Mouse (Mus musculus) regulatory T cell (primary cell): Measurements from ENCODE around the gene Eif3k.

ENCODE experiments used
- in situ Hi-C: fragments of 300-600 bp; cut with MboI, MseI; formaldehyde crosslinking; loops from one replicate; pipeline ENCODE4 v1.15.1; 2025; ENCODE audit warnings: high pct_unique_total_duplicates

Eif3k gene

DNA sequence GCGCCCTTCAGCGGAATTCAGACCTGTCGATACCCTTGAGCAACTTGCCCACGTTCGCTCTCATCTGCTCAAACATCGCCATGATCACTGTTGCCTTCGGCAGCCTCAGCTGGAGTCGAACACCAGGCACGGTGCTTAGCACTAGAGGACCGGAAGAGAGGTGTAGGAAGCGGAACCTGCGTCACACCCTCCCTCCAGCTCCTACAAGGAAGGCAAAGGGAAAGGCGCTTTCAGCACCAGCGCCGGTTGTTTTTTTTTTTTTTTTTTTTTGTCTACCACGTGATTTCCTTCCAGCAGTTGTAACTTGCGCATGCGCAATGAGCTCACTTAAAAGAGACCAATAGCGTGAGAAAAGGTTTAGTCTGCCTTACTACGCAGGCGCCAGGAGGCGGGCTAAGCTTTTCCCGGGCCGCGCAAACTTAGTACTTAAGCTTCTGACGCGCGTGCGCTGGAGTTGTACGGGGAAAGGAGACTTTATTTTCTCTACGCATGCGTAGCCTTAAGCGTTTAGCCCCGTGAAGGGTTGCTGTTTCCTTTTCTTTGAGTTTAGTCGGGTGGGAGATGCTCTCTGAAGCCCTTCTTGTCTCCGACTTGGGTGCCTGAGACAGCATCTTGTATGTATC, at the start of gene Eif3k, which contains the start of gene Map4k1:
TSS of gene Eif3k (minus strand) at position 214 of the 623 bp plus-strand sequence.
TSS of gene Map4k1 (plus strand) at position 400 of the 623 bp plus-strand sequence.
- in situ Hi-C loops, result no loop called here

DNA sequence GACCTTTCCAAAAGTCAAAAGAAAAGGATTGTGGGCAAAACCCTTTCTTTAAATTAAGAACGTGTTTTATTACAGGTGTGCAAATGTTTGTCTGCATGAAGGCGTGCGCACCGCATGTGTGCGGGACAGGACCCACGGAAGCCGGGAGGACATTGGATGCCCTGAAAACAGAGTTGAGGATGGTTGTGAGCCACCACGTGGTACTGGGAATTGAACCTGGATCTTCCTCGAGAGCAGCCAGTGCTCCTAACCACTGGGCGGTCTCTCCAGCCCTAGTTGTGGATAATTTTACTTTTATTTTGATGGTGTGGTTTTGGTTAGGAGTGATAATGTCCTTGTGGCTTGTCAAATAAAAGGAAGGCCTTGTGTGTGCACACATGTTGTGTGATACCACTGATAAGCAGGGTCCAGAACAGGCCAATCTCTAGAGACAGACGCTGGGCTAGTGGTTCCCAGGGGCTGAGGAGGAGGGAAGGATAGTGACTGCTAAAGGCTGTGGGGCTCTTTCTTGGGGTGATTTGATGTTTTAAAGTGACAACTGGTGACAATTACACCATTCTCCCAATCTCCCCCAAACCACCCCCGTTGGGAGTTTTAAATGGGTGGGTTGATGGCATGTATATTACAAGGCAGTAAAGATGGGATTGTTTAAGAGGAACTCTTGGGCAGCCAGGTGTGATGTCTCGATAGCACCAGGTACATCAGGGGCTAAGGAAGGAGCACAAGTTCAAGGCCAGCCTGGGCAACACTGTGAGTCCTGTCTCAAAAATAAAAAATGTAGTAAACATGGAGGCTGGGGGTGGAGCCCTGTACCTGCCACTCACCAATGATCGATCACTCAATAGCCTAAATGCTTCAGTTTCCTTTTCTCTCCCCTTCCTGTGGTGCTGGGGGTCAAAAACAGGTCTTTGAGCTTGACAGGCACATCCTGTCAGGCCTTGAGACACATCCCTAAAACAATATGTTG, 48.3 kb upstream of the Eif3k start:
- in situ Hi-C loops, result loop anchor here (5.0 kb wide), 1 partner anchor 43 kb away; no protein-coding TSS in a partner anchor

- in situ Hi-C loops, result no loop called here
Observed at GRCm38 (mm10) chr7:29028761-29029160, 47.1 kb upstream of the Eif3k start.

GRCm38 (mm10) chr7:29026811-29027210, 45.1 kb upstream of the Eif3k start:
- in situ Hi-C loops, result no loop called here

GRCm38 (mm10) chr7:29026195-29026594, 44.5 kb upstream of the Eif3k start:
- in situ Hi-C loops, result no loop called here

DNA sequence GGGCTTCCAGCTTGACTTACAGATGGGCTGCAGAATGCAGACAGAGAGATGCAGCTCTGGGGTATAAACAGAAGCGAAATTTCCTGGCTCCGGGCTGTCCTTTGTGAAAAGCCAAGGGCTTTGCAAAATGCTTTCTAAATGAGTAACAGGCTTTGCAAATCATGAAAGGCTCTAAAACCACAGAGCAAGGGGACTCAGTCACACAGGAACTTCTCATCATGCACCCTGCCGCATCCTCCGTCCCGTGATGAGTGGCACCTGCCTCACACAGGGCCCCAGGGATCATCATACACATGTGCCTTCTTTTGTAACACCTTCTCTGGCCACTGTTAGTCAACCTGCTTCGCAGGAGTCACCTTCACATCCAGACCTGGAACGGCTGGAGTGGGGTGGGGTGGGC, 43.9 kb upstream of the Eif3k start:
- in situ Hi-C loops, result no loop called here

GRCm38 (mm10) chr7:29023514-29023913, 41.9 kb upstream of the Eif3k start:
- in situ Hi-C loops, result no loop called here

GRCm38 (mm10) chr7:29022479-29022878, 40.8 kb upstream of the Eif3k start:
- in situ Hi-C loops, result no loop called here

DNA sequence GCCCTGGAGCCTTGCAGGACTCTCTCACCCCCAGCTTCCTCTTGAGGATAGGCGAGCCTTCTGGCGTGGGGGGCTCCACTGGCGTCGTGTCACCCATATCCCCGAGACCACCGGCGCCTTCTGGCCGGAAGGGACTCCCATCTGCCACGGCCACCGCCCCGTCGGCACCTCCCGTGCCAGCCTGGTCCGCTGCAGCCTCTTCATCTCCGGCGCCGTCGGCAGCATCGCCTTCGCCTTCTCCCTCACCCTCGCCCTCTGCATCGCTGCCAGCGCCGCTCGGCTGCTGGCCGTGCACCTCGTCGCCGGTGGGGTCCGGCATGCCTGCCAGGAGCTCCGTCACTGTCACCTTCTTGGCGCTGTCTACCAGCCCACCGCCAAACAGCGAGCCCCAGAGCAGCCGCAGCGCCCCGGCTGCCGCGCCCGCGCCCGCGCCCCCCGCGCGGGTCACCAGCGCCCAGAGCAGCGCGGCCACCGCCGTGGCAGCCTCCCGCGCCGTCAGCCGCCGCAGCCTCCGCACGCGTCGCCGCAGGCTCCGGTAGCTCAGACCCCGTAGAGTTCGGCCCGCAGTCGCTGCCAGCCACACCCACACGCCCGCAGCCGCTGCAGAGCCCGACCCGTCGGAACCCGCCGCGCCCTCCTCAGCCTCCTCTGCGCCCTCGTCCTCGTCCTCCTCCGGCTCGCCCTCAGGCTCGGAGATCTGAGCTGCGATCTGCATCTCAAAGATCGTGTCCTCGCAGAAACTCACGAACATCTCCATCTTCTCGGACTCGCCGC, 38.0 kb upstream of the Eif3k start:
- in situ Hi-C loops, result no loop called here

DNA sequence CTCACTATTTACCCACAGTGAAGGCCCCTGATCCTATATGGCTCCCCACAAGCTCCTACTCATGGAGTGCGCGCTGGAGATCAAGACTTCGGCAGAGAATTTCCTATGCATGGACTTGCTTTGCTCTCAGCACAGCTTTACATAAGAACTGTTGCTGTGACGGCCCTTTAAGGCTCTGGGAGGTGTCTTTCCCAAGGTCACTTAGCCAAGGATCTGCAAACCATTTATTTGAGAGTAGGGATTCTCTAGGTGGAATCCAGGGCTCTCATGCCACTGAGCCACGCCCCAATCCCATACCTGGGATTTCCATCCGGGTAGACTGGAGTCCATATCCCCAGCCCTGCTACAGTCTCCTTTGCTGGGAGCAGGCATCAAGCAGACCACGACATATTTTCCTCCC, 35.6 kb upstream of the Eif3k start:
- in situ Hi-C loops, result no loop called here

DNA sequence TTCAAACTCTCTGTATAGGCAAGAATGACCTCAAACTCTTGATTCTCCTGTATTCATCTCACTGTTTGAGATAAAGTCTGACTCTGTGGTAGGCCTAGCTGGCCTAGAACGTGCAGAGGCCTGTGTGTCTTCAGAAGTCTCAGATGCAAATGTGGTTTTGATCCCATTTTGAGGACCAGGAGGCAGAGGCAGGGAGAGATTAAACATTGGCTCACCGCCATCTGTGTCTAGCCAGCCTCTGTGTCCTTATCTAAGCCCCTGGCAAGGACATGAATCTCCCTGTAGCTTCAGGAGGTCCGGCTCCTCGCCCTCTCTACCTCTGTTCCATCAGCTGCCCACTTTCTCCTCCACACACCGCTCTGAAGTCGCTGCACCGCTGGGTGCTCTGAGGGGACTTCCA, 34.8 kb upstream of the Eif3k start:
- in situ Hi-C loops, result no loop called here

- in situ Hi-C loops, result no loop called here
Observed at GRCm38 (mm10) chr7:29014984-29015383, 33.3 kb upstream of the Eif3k start.

DNA sequence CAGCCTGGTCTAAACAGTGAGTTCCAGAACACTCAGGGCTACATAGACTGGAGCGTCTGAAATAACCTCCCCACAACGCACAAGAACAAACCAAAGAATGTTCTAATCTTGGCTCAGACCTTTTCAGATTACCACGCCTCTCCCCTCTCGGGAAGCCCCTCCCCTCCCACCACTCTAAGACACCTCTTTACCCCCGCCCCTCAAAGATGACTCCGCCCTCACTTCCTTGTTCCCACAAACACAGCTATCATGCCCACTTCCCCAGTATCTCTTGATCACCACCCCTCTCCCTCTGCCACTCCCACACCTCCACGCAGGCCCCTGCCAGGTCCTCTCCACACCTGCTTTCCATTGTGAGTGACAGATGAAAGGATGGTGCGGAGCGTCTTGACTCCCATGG, 27.1 kb upstream of the Eif3k start:
- in situ Hi-C loops, result no loop called here

DNA sequence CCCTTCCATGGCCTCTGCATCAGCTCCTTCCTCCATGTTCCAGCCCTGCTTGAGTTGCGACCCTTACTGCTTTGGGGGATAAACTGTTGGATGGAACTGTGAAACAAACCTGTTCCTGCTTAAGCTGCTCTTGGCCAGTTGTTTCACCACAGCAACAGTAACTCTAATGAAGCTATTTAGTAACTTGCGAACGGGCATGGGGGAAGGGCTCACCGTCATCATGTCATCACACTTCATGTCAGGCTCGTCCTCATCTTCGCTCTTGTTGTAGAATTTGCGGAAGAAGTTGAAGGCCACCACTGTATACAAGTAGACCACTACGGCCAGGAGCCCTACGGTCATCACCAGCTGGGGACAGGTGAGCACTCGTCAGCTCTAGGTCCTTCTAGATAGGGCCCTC, 26.5 kb upstream of the Eif3k start:
- in situ Hi-C loops, result no loop called here

DNA sequence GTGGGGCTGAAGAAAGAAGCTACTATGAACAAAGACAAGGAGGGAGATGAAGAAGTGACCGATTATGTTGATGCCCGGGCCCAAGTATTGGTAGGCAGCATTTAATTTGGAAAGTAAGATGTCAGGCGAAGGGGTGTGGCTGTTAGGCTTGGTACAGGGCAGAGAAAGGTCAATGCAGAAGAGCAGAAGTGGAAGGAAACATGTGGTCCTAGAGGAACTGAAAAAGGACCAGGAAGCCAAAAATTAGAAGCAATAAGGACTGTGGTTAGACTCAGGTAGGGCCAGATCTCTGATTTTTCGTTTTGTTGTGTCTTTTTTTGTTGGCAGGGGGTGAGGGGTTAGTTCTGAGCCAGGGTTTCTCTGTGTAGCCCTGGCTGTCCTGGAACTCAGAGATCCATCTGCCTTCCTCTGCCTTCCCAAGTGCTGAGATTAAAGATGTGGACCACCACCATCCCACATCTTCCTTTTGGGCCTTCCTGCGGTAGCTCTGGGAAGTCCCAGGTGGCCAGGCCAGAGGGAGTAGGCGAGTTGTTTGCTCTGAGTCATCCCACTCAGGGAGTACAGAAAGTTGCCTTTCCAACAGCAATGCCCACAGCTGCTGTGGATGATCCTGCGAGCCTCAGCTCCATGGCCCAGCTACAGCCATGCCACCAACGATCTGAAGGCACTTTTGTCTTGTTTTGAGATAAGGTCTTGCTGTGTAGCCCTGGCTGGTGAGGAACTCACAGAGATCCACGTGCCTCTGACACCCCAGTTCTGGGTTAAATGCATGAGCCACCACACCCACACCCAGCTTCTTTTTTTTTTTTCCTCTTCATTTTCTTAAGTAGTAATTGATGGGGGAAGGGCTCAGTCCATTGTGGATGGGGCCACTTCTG, 25.8 kb upstream of the Eif3k start:
- in situ Hi-C loops, result no loop called here

DNA sequence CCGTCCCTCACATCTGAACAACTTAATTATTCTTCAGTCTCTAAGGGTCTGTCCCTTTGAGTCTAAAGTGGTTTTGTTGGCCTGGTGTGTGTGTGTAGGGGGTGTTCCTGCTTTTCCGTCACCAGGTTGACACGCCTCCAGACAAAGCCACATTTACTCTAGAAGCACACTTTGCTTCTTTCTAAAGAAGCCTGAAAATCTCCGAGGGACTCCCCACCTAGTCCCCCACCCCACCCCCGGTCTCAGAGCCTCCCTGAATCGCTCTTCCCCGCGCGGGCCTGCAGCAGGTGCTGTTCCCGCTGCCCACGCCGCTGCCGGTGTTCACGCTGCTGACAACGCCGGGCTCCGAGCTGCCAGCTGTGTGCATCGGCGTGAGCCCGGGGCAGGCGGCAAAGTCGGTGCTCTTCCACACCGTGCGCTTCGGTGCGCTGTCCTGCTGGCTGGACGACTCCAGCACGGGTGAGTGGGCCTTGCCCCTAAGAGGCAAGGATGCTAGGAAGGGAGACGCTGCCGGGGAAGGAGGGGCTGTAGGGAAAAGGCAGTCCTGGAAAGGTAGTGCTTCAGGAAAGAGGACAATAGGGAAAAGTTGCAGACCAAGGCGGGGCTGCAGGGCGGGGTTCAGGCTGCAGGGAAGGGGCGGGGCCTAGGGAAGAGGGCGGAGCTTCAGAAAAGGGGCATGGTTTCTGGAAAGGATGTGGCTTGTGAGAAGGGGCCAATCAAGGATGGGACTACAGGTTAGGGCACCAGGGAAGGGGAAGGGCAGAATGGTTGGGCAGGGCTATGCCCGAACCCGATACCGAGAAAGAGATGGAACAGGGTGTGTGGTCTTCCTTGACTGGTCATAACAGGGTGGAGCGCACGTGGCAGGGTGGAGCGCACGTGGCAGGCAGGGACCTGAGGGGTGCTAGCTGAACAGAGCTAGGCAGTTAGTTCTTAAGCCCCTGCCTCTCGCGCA, 19.3 kb upstream of the Eif3k start:
- in situ Hi-C loops, result no loop called here

- in situ Hi-C loops, result no loop called here
Observed at GRCm38 (mm10) chr7:28993402-28993801, 11.7 kb upstream of the Eif3k start.

GRCm38 (mm10) chr7:28992997-28993396, 11.3 kb upstream of the Eif3k start:
- in situ Hi-C loops, result no loop called here

DNA sequence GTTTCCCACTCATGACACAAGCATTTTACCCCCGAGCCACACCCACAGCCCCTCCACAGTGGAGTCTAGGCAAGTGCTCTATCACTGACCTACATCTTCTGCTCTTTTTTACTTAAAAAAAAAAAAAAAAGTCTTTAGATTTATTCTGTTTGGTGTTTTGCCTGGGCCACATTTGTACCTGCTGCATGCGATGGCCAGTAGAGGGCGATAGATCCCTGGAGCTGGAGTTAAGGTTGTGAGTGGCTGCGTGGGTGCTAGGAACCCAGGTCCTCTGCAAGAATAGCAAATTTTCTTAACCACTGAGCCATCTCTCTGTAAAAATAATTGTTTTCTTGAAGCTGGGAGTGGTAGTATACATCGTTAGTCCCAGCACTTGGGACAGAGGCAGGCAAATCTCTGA, 10.0 kb upstream of the Eif3k start:
- in situ Hi-C loops, result no loop called here

DNA sequence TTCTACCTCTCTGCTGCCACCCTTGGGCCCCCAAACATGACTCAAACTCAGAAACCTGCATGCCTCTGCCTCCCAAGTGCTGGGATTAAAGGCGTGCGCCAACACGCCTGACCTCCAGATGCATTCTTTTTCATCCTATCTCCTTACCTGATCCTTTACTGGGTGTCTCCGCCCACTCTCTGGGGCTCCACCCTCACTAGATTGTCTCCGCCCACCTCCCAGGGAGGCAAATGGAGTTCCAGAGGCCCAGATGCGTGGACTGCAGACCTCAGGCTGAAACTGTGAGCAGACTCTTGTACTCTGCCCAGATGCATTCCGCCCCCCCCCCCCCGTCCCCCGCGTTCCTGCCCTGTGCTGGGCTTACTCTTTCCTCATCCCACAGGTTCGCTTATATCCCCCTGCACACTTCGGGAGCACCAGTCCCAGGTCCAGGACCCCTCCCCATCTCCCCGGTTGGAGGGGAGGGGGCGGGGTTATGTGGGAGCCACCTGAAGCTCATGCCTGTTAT, 9.2 kb upstream of the Eif3k start:
- in situ Hi-C loops, result no loop called here
